Mouse (Mus musculus) lung, postnatal 0 days (tissue): ENCODE measurements around the gene Cd36. TPM values are rescaled to one million over a fixed set of nuclear protein-coding genes. Genes with fewer than 3 reads are reported as not detected.
"Not testable (repeated sequence)": the region's sequence is repeated elsewhere in the genome, so short reads cannot be mapped to it uniquely, and the experiment has no call there.

Source experiments
- ATAC-seq: fragments of 200-750 bp; cut with Nextera tagmentation; 2 replicates; pipeline ENCODE4 v1.8.0; 2017; ENCODE audit warnings: moderate library complexity
- DNase-seq: peaks from one replicate; pipeline ENCODE4 v3.0.0-alpha.2; 2016; ENCODE audit warnings: low spot score
- H3K27ac ChIP-seq: fragments of 300-500 bp; sonication (generic); 2 replicates; pipeline ENCODE4 v1.5.1; 2014; ENCODE audit warnings: antibody characterized with exemption, mild to moderate bottlenecking, low read length, mixed read lengths
- H3K27me3 ChIP-seq: fragments of 300-500 bp; sonication (generic); replicated peaks from 2 replicates; pipeline ENCODE4 v1.6.1; 2014; ENCODE audit warnings: low read length, mixed read lengths; ENCODE audit not compliant: insufficient read depth
- H3K36me3 ChIP-seq: fragments of 300-500 bp; sonication (generic); 2 replicates; pipeline ENCODE4 v1.6.1; 2014; ENCODE audit warnings: low read length, mixed read lengths; ENCODE audit not compliant: insufficient read depth
- H3K4me1 ChIP-seq: fragments of 300-500 bp; sonication (generic); 2 replicates; pipeline ENCODE4 v1.6.1; 2014; ENCODE audit warnings: antibody characterized with exemption, low read depth, low read length, mixed read lengths; ENCODE audit not compliant: insufficient read depth
- H3K4me2 ChIP-seq: fragments of 300-500 bp; sonication (generic); replicated peaks from 2 replicates; pipeline ENCODE4 v1.6.1; 2014; ENCODE audit warnings: low read depth, mild to moderate bottlenecking, low read length, moderate library complexity, mixed read lengths
- H3K4me3 ChIP-seq: fragments of 300-500 bp; sonication (generic); 2 replicates; pipeline ENCODE4 v1.5.1; 2014; ENCODE audit warnings: low read depth, low read length
- H3K9ac ChIP-seq: fragments of 300-500 bp; sonication (generic); replicated peaks from 2 replicates; pipeline ENCODE4 v1.6.1; 2014; ENCODE audit warnings: low read depth, mild to moderate bottlenecking
- H3K9me3 ChIP-seq: fragments of 300-500 bp; sonication (generic); 2 replicates; pipeline ENCODE4 v1.6.1; 2016; ENCODE audit warnings: low read length, mixed read lengths
- CTCF ChIP-seq: IDR thresholded peaks from 2 replicates; pipeline ENCODE4 v1.5.1; 2016; ENCODE audit warnings: antibody characterized with exemption, mild to moderate bottlenecking
- EP300 ChIP-seq: IDR thresholded peaks from 2 replicates; pipeline ENCODE4 v1.6.1; 2016; ENCODE audit warnings: antibody characterized with exemption, mild to moderate bottlenecking, control low read depth
- whole genome bisulfite sequencing: fragments of 180-500 bp; shearing (Covaris S2); extraction: QIAGEN DNeasy Blood & Tissue Kit; methylation state at CpG from one replicate; pipeline ENCODE4 v1.1.7; 2014; 5-methylcytosine and 5-hydroxymethylcytosine counted together
- polyA plus RNA-seq: library from polyadenylated mRNA; unstranded; fragments of >200 nt; fragmentation: Nextera tagmentation; extraction: Ambion mirVana; gene quantifications from 2 replicates; pipeline ENCODE4 v1.2.1, GENCODE M21; 2015

The Cd36 gene
- polyA plus RNA-seq, 1 experiment from 2014 or later: 458 TPM

DNA sequence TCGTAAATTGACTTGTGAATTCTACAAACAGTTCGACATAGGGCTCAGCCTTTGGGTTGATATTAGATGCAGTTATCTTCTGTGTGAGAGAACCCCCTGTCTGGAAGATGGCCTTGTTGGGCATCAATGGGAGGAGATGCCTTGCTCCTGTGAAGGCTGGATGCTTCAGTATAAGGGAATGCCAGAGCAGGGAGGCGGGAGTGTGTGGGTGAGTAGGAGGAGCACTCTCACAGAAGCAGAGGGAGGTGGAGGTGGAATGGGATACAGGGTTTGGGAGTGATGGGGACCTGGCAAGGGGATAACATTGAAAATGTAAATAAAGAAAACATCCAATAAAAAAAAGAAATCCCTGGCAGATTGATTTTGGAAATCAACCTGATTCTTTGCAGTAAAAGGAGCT lies 35.0 kb upstream of the Cd36 start:
- ATAC-seq: peak; percentile 55
- Histone ChIP-seq H3K4me3 (no peak overlapping the region), H3K4me2 (no peak overlapping the region), H3K27ac (peak overlapping the region; percentile 71), H3K9me3 (no peaks in the 10 kb centered on the region), H3K9ac (no peak overlapping the region), H3K36me3 (no peaks in the 10 kb centered on the region), H3K27me3 (no peaks in the 10 kb centered on the region), H3K4me1 (0 out of 2 replicates have a peak, but pooled peaks cover 4% of the 10 kb centered on the region)
- WGBS: 73% methylated on average over 3 of the region's 3 CpGs
- TF ChIP-seq EP300 (no peak), CTCF (no peak)
- no peak for DNase-seq

- no peaks in the 10 kb centered on the region for H3K36me3 ChIP-seq
- no peak overlapping the region for H3K9ac ChIP-seq
- ATAC-seq: no peak
- peak; percentile 11 for DNase-seq
- H3K4me2 ChIP-seq: no peak overlapping the region
- H3K4me1 ChIP-seq: 0 out of 2 replicates have a peak, but pooled peaks cover 4% of the 10 kb centered on the region
- H3K4me3 ChIP-seq: no peak overlapping the region
- no peaks in the 10 kb centered on the region for H3K9me3 ChIP-seq
- WGBS: 60% methylated on average over 5 of the region's 5 CpGs
- no peaks in the 10 kb centered on the region for H3K27me3 ChIP-seq
- H3K27ac ChIP-seq: no peak overlapping the region
- TF ChIP-seq CTCF (no peak), EP300 (no peak)
These were observed 30.4 kb upstream of the Cd36 start for GRCm38 (mm10) chr5:17918966-17919365.

DNA sequence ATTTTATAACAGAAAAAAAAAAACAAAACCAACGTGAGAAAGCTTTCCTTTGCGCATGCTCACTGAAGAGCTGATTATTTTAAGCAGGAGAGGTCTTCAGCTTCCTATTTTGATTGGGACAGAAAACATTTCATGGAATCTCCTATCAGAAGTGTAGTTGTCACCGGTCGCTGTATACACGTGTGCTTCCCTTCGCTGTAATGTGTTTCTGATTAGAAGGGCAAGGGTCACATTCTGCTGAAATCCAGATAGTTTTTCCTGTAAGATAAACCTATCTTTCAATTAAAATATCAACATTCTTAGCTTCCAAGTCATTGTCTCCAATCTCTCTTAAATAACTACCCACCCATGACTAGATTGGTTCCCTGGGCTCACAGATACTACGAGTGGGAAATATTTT lies 16.2 kb upstream of the Cd36 start:
- Histone ChIP-seq H3K36me3 (no peaks in the 10 kb centered on the region), H3K9me3 (no peaks in the 10 kb centered on the region), H3K9ac (no peak overlapping the region), H3K27ac (no peak overlapping the region), H3K4me3 (no peak overlapping the region), H3K27me3 (no peaks in the 10 kb centered on the region), H3K4me1 (no peaks in the 10 kb centered on the region), H3K4me2 (no peak overlapping the region)
- 41% methylated on average over 7 of the region's 7 CpGs for WGBS
- no peak for TF ChIP-seq CTCF
- 0 out of 2 replicates have a peak, but pooled peaks have one; percentile 17 for TF ChIP-seq EP300
- no peak for DNase-seq
- no peak for ATAC-seq

DNA sequence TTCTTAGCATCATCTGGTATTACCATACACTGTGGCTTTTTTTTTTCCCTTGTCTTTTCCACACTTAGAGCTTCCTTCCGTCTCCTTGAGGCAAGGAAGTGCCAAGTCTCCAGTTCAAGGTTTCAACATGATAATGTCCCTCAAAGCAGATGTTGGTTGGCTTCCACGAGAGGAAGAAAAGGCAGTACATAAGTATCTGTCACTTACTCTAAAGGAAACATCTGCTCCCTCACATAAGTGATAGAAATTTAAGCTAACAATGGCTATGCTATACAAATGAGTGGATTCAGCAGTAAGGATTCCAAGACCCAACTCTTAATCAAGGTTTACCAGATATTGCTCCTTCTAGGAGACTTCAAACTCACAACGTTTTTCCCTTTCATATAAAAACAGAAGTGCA lies 10.3 kb upstream of the Cd36 start:
- ATAC-seq (0 out of 2 replicates have a peak, but pooled peaks have one; percentile 21), DNase-seq (peak; percentile 51)
- 33% methylated on average over 3 of the region's 3 CpGs for WGBS
- no peaks in the 10 kb centered on the region for H3K4me1 ChIP-seq
- H3K27ac ChIP-seq: no peak overlapping the region
- H3K27me3 ChIP-seq: no peaks in the 10 kb centered on the region
- H3K4me3 ChIP-seq: no peak overlapping the region
- no peaks in the 10 kb centered on the region for H3K36me3 ChIP-seq
- H3K9ac ChIP-seq: no peak overlapping the region
- TF ChIP-seq CTCF: no peak
- TF ChIP-seq EP300: no peak
- no peaks in the 10 kb centered on the region for H3K9me3 ChIP-seq
- H3K4me2 ChIP-seq: no peak overlapping the region

DNA sequence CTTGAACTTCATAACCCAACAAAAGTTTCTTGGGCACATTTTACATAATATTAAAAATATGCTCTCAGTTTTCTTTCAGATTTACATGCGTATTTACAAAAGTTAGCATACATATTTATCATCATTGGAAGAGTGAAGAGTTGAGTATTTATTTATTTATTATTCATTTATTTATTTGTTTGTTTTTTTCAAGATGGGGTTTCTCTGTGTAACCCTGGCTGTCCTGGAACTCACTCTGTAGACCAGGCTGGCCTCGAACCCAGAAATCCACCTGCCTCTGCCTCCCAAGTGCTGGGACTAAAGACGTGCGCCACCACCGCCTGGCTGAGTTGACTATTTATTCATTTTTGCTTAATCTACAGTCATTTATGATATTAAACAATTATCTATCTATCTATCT lies 9.0 kb upstream of the Cd36 start:
- not testable (repeated sequence) for H3K4me1 ChIP-seq, H3K4me2 ChIP-seq, H3K4me3 ChIP-seq, ATAC-seq, H3K9ac ChIP-seq, H3K9me3 ChIP-seq, H3K27me3 ChIP-seq, DNase-seq, H3K27ac ChIP-seq, H3K36me3 ChIP-seq
- 98% methylated on average over 5 of the region's 5 CpGs for WGBS

GRCm38 (mm10) chr5:17893577-17894172 lies 5.1 kb upstream of the Cd36 start:
- peak; percentile 12; the same call in 1 of the 2 replicates for ATAC-seq
- Histone ChIP-seq H3K27me3 (no peaks in the 10 kb centered on the region), H3K4me1 (peaks cover 4% of the 10 kb centered on the region; the same call in 1 of the 2 replicates), H3K27ac (no peak overlapping the region), H3K4me3 (no peak overlapping the region), H3K4me2 (no peak overlapping the region), H3K36me3 (no peaks in the 10 kb centered on the region), H3K9ac (no peak overlapping the region), H3K9me3 (no peaks in the 10 kb centered on the region)
- TF ChIP-seq CTCF (no peak), EP300 (no peak)
- peak; percentile 18 for DNase-seq
- WGBS: 33% methylated on average over 2 of the region's 2 CpGs

- 90% methylated on average over 1 of the region's 1 CpGs for WGBS
- H3K4me3 ChIP-seq: no peak overlapping the region
- no peaks in the 10 kb centered on the region for H3K36me3 ChIP-seq
- no peak for DNase-seq
- no peak for TF ChIP-seq CTCF
- no peak for TF ChIP-seq EP300
- H3K4me1 ChIP-seq: peaks cover 4% of the 10 kb centered on the region; the same call in 1 of the 2 replicates
- H3K27ac ChIP-seq: 0 out of 2 replicates have a peak overlapping the region, but pooled peaks have one; percentile 43
- no peak overlapping the region for H3K4me2 ChIP-seq
- ATAC-seq: no peak
- H3K9me3 ChIP-seq: no peaks in the 10 kb centered on the region
- H3K9ac ChIP-seq: no peak overlapping the region
- no peaks in the 10 kb centered on the region for H3K27me3 ChIP-seq
These were observed 690 bp upstream of the Cd36 start for GRCm38 (mm10) chr5:17889291-17889690.
